Mouse (Mus musculus) testis, adult 2 months (tissue): ENCODE results near the gene Cpne5.

ENCODE experiments used
- CTCF ChIP-seq: fragments of 200-500 bp; IDR thresholded peaks from 2 replicates; pipeline ENCODE4 v1.5.1; 2012; ENCODE audit warnings: low read depth, mild to moderate bottlenecking, inconsistent platforms, low read length, moderate library complexity; ENCODE audit not compliant: control insufficient read depth, insufficient read depth, insufficient replicate concordance
- POLR2A ChIP-seq: fragments of 200-500 bp; IDR thresholded peaks from 2 replicates; pipeline ENCODE4 v1.6.1; 2012; ENCODE audit warnings: low read depth, mild to moderate bottlenecking, inconsistent platforms, low read length, moderate library complexity; ENCODE audit not compliant: control insufficient read depth

DNA sequence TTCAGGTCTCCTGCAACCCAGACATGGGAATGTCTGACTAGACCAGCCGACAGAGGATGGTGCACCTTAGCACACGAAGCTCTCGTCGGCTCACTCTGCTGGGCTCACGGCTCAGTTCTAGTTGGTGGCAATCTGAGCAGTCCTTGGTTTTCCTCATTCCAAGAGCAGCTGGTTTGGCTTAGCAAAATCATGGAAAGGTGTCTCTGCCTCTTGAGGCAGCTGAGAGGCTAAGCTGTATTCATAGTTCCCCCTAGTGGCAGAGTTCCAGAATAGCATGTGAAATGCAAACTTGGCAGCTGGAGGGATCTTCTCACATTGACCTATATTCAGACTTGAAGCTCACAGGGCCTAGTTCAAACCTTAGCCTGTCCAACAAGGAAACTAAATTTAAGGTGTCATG, 8.6 kb upstream of the Cpne5 start:
- TF ChIP-seq CTCF (peak; percentile 22; the same call in 1 of the 2 replicates), POLR2A (no peak)
